Mouse (Mus musculus) forebrain, embryonic 15.5 days (tissue): ENCODE data around the gene Vwa2. TPM values are rescaled to one million over a fixed set of nuclear protein-coding genes. Genes with fewer than 3 reads are reported as not detected.

ENCODE experiments used
- ATAC-seq: fragments of 200-750 bp; cut with Nextera tagmentation; replicated peaks from 2 replicates; pipeline ENCODE4 v1.8.0; 2017; ENCODE audit warnings: mild to moderate bottlenecking, moderate TSS enrichment, moderate library complexity
- H3K27ac ChIP-seq: fragments of 300-500 bp; sonication (generic); replicated peaks from 2 replicates; pipeline ENCODE4 v1.5.1; 2015; ENCODE audit warnings: mild to moderate bottlenecking, inconsistent platforms
- H3K27me3 ChIP-seq: fragments of 300-500 bp; sonication (generic); 2 replicates; pipeline ENCODE4 v1.6.1; 2015; ENCODE audit warnings: inconsistent platforms
- H3K36me3 ChIP-seq: fragments of 300-500 bp; sonication (generic); 2 replicates; pipeline ENCODE4 v1.6.1; 2015; ENCODE audit warnings: mild to moderate bottlenecking, inconsistent platforms
- H3K4me1 ChIP-seq: fragments of 300-500 bp; sonication (generic); 2 replicates; pipeline ENCODE4 v1.6.1; 2015; ENCODE audit warnings: inconsistent platforms
- H3K4me2 ChIP-seq: fragments of 300-500 bp; sonication (generic); replicated peaks from 2 replicates; pipeline ENCODE4 v1.6.1; 2015; ENCODE audit warnings: mild to moderate bottlenecking, inconsistent platforms
- H3K4me3 ChIP-seq: fragments of 300-500 bp; sonication (generic); 2 replicates; pipeline ENCODE4 v1.5.1; 2015; ENCODE audit warnings: mild to moderate bottlenecking, inconsistent platforms
- H3K9ac ChIP-seq: fragments of 300-500 bp; sonication (generic); replicated peaks from 2 replicates; pipeline ENCODE4 v1.6.1; 2015; ENCODE audit warnings: mild to moderate bottlenecking, inconsistent platforms
- H3K9me3 ChIP-seq: fragments of 300-500 bp; sonication (generic); 2 replicates; pipeline ENCODE4 v1.6.1; 2016; ENCODE audit warnings: inconsistent platforms
- WGBS: fragments of 180-500 bp; shearing (Covaris S2); methylation state at CpG from one replicate; pipeline ENCODE4 v1.1.7; 2015; ENCODE audit warnings: mixed read lengths; 5-methylcytosine and 5-hydroxymethylcytosine counted together
- polyA plus RNA-seq: library from polyadenylated mRNA; unstranded; fragments of >200 nt; fragmentation: Nextera tagmentation; extraction: Ambion mirVana; gene quantifications from 2 replicates; pipeline ENCODE4 v1.2.1, GENCODE M21; 2015

Gene Vwa2
- polyA plus RNA-seq, 1 experiment from 2014 or later, result 0.28 TPM

DNA sequence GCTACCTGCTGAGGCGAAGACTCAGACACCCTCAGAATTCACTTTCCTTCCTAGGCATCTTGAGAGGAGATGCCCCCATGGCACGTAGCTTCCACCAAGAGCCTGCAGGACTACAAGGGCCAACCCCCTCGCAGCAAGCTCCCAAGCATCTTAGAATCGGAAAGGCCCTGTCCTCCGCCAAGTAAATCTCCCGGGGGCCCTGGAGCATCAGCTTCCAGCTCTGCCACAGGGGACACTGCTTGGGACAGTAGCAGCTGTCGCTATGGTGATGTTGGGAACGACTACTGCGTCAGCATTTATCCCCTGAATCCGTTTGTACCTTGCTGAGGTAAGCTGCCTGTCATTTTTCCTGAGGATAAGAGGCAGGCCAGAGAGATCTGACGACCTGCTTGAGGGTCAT, 36.5 kb downstream of the Vwa2 start:
- whole genome bisulfite sequencing, result 64% methylated on average over 11 of the region's 11 CpGs
- H3K27me3 ChIP-seq, result no peaks in the 10 kb centered on the region
- no peak for ATAC-seq
- no peak overlapping the region for H3K9ac ChIP-seq
- H3K36me3 ChIP-seq, result no peaks in the 10 kb centered on the region
- H3K4me2 ChIP-seq, result no peak overlapping the region
- H3K4me1 ChIP-seq, result no peaks in the 10 kb centered on the region
- no peak overlapping the region for H3K27ac ChIP-seq
- H3K4me3 ChIP-seq, result no peak overlapping the region
- no peaks in the 10 kb centered on the region for H3K9me3 ChIP-seq

DNA sequence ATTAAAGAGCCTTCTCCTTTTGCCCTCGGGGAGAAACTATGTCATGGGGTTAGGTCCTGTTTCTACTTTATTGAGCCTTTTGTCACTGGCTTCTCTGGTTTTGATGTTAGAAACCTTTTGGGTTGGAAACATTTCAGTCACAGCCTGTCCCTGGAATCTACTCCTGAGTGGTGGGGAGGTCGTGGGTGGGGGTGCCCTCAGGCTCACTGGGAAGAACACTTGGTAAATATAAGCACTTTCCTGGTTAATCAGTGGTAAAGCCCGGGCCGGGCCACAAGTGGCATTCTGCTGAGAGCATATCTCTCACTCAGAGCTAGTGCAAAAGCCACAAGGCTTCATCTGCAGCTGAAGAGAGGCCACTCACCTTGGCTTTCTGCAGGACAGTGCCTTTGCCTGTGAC, 39.7 kb downstream of the Vwa2 start:
- no peaks in the 10 kb centered on the region for H3K4me1 ChIP-seq
- no peaks in the 10 kb centered on the region for H3K27me3 ChIP-seq
- ATAC-seq, result no peak
- no peak overlapping the region for H3K4me3 ChIP-seq
- no peak overlapping the region for H3K9ac ChIP-seq
- no peak overlapping the region for H3K4me2 ChIP-seq
- H3K9me3 ChIP-seq, result no peaks in the 10 kb centered on the region
- WGBS, result 92% methylated on average over 4 of the region's 4 CpGs
- no peaks in the 10 kb centered on the region for H3K36me3 ChIP-seq
- no peak overlapping the region for H3K27ac ChIP-seq

- no peaks in the 10 kb centered on the region for H3K27me3 ChIP-seq
- H3K9ac ChIP-seq, result no peak overlapping the region
- ATAC-seq, result no peak
- H3K4me2 ChIP-seq, result no peak overlapping the region
- H3K4me3 ChIP-seq, result no peak overlapping the region
- WGBS, result 92% methylated on average over 3 of the region's 3 CpGs
- no peaks in the 10 kb centered on the region for H3K36me3 ChIP-seq
- no peaks in the 10 kb centered on the region for H3K4me1 ChIP-seq
- no peaks in the 10 kb centered on the region for H3K9me3 ChIP-seq
- H3K27ac ChIP-seq, result no peak overlapping the region
Measured at GRCm38 (mm10) chr19:56914658-56915057, 40.6 kb downstream of the Vwa2 start.

GRCm38 (mm10) chr19:56915084-56915483, 41.0 kb downstream of the Vwa2 start:
- no peak overlapping the region for H3K27ac ChIP-seq
- H3K9ac ChIP-seq, result no peak overlapping the region
- H3K4me2 ChIP-seq, result no peak overlapping the region
- H3K36me3 ChIP-seq, result no peaks in the 10 kb centered on the region
- H3K27me3 ChIP-seq, result no peaks in the 10 kb centered on the region
- no peaks in the 10 kb centered on the region for H3K9me3 ChIP-seq
- H3K4me3 ChIP-seq, result no peak overlapping the region
- WGBS, result 53% methylated on average over 6 of the region's 6 CpGs
- H3K4me1 ChIP-seq, result no peaks in the 10 kb centered on the region
- ATAC-seq, result no peak

DNA sequence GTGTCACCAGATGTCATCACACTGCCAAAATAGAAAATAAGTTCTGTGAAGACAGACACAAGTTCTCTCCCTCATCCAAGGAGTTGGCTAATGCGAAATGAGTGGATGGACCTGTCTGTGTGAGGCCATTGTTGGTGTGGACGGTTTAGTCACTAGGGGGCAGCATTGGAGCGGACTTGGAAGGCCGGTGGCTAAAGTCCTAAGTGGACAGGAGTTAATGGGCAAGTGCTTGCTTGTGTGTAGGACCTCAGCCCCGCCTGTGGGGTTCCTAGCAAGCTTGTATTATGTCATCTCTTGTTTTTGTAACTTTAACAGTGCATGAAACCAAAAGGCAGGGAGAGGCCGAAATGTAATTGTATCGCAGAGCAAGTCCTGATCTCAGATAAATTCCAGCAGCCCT, 45.6 kb downstream of the Vwa2 start:
- no peaks in the 10 kb centered on the region for H3K4me1 ChIP-seq
- H3K4me3 ChIP-seq, result no peak overlapping the region
- no peak overlapping the region for H3K4me2 ChIP-seq
- ATAC-seq, result peak; percentile 63; the same call in 1 of the 2 replicates
- H3K9ac ChIP-seq, result no peak overlapping the region
- no peaks in the 10 kb centered on the region for H3K36me3 ChIP-seq
- no peaks in the 10 kb centered on the region for H3K27me3 ChIP-seq
- H3K27ac ChIP-seq, result no peak overlapping the region
- WGBS, result 27% methylated on average over 7 of the region's 7 CpGs
- H3K9me3 ChIP-seq, result no peaks in the 10 kb centered on the region

GRCm38 (mm10) chr19:56920232-56920631, 46.2 kb downstream of the Vwa2 start:
- Histone ChIP-seq H3K4me3 (no peak overlapping the region), H3K9ac (no peak overlapping the region), H3K9me3 (no peaks in the 10 kb centered on the region), H3K27me3 (no peaks in the 10 kb centered on the region), H3K4me2 (no peak overlapping the region), H3K27ac (no peak overlapping the region), H3K36me3 (no peaks in the 10 kb centered on the region), H3K4me1 (no peaks in the 10 kb centered on the region)
- ATAC-seq, result no peak
- WGBS, result 91% methylated on average over 13 of the region's 13 CpGs

- no peak for ATAC-seq
- Histone ChIP-seq H3K4me2 (no peak overlapping the region), H3K27me3 (no peaks in the 10 kb centered on the region), H3K9ac (no peak overlapping the region), H3K36me3 (no peaks in the 10 kb centered on the region), H3K4me1 (no peaks in the 10 kb centered on the region), H3K4me3 (no peak overlapping the region), H3K27ac (no peak overlapping the region), H3K9me3 (no peaks in the 10 kb centered on the region)
- WGBS, result 77% methylated on average over 5 of the region's 5 CpGs
Measured at GRCm38 (mm10) chr19:56921744-56922143, 47.7 kb downstream of the Vwa2 start.

DNA sequence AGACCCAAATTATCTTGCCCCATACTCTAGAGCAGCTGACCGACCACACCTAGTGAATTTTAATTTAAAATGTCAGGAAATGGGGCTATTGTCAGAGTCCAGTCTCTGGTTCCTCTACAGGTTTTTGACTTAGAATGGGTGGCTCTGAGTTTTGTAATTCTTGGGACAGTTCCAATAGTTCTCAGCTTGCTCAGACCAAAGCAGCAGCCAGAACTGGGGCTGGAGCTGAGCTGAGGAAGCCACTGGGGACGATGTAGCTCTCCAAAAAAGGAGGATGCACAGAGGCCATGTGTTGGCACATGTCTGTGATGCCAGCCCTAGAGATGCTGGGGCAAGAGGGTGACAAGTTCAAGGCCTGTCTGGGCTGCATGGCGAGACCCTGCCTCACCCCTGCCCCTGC, 55.3 kb downstream of the Vwa2 start:
- no peak overlapping the region for H3K4me2 ChIP-seq
- H3K36me3 ChIP-seq, result no peaks in the 10 kb centered on the region
- no peaks in the 10 kb centered on the region for H3K27me3 ChIP-seq
- H3K4me3 ChIP-seq, result no peak overlapping the region
- no peaks in the 10 kb centered on the region for H3K9me3 ChIP-seq
- WGBS, result 82% methylated on average over 3 of the region's 3 CpGs
- H3K4me1 ChIP-seq, result no peaks in the 10 kb centered on the region
- H3K27ac ChIP-seq, result no peak overlapping the region
- no peak overlapping the region for H3K9ac ChIP-seq
- ATAC-seq, result no peak

- no peaks in the 10 kb centered on the region for H3K9me3 ChIP-seq
- H3K4me3 ChIP-seq, result no peak overlapping the region
- no peaks in the 10 kb centered on the region for H3K27me3 ChIP-seq
- H3K36me3 ChIP-seq, result no peaks in the 10 kb centered on the region
- no peaks in the 10 kb centered on the region for H3K4me1 ChIP-seq
- 91% methylated on average over 9 of the region's 9 CpGs for WGBS
- H3K27ac ChIP-seq, result no peak overlapping the region
- H3K4me2 ChIP-seq, result no peak overlapping the region
- ATAC-seq, result no peak
- H3K9ac ChIP-seq, result no peak overlapping the region
Measured at GRCm38 (mm10) chr19:56930029-56930428, 56.0 kb downstream of the Vwa2 start.

GRCm38 (mm10) chr19:56933800-56934199, 59.8 kb downstream of the Vwa2 start:
- H3K9me3 ChIP-seq, result no peaks in the 10 kb centered on the region
- H3K27me3 ChIP-seq, result no peaks in the 10 kb centered on the region
- no peaks in the 10 kb centered on the region for H3K36me3 ChIP-seq
- no peak overlapping the region for H3K4me3 ChIP-seq
- no peak for ATAC-seq
- WGBS, result 84% methylated on average over 3 of the region's 3 CpGs
- no peaks in the 10 kb centered on the region for H3K4me1 ChIP-seq
- no peak overlapping the region for H3K4me2 ChIP-seq
- H3K27ac ChIP-seq, result no peak overlapping the region
- no peak overlapping the region for H3K9ac ChIP-seq

- Histone ChIP-seq H3K9ac (no peak overlapping the region), H3K27ac (no peak overlapping the region), H3K27me3 (no peaks in the 10 kb centered on the region), H3K4me2 (no peak overlapping the region), H3K9me3 (no peaks in the 10 kb centered on the region), H3K4me1 (no peaks in the 10 kb centered on the region), H3K4me3 (no peak overlapping the region), H3K36me3 (no peaks in the 10 kb centered on the region)
- no peak for ATAC-seq
- 88% methylated on average over 6 of the region's 6 CpGs for WGBS
Measured at GRCm38 (mm10) chr19:56935111-56935510, 61.1 kb downstream of the Vwa2 start.

DNA sequence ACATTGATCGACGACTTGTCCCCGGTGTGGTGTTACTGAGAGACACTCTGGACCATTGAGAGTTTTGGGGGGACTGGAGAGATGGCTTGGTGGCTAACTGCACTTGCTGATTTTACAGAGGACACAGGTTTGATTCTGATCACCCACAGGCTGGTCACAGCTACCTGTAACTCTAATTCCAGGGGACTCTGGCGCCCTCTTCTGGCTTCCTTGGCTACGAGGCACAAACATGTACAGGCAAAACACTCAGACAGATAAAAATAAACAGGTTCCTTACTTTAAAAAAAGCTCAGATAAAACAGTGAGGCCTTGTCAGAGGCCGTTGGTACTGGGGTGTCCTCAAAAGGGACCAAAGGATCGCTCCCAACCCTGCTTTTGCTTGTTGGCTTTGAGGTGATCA, 61.7 kb downstream of the Vwa2 start:
- Histone ChIP-seq H3K9me3 (no peaks in the 10 kb centered on the region), H3K4me2 (no peak overlapping the region), H3K4me3 (no peak overlapping the region), H3K4me1 (no peaks in the 10 kb centered on the region), H3K36me3 (no peaks in the 10 kb centered on the region), H3K27me3 (no peaks in the 10 kb centered on the region), H3K9ac (no peak overlapping the region), H3K27ac (no peak overlapping the region)
- no peak for ATAC-seq
- 85% methylated on average over 7 of the region's 7 CpGs for WGBS

DNA sequence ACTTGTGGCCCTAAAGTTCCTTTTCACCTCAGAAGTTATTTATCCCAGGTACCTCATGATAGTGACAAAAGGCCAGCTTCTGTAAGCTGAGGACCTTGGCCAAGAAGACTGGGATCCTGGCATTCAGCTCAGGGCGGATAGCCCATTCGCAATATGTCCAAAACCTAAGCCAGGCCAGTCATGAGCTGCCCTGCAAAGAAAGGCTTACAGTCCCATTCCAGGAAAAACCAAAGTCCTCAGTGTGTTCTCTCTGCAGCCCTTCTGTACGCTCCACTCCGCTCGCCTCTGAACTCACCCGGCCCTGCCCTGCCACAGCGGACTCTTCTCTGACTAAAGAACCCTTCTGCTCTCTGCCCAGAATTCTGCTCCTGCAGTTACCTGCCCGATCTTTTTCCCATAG, 62.2 kb downstream of the Vwa2 start:
- no peaks in the 10 kb centered on the region for H3K9me3 ChIP-seq
- H3K36me3 ChIP-seq, result no peaks in the 10 kb centered on the region
- 95% methylated on average over 8 of the region's 8 CpGs for WGBS
- no peak for ATAC-seq
- H3K27me3 ChIP-seq, result no peaks in the 10 kb centered on the region
- H3K4me3 ChIP-seq, result no peak overlapping the region
- H3K4me1 ChIP-seq, result no peaks in the 10 kb centered on the region
- no peak overlapping the region for H3K9ac ChIP-seq
- H3K4me2 ChIP-seq, result no peak overlapping the region
- no peak overlapping the region for H3K27ac ChIP-seq
